Mouse (Mus musculus): Measurements from ENCODE around the gene Tigit. TPM values are rescaled to one million over a fixed set of nuclear protein-coding genes. Genes with fewer than 3 reads are reported as not detected.

Tigit gene
- polyA plus RNA-seq, 1 experiment from 2014 or later: 0.36 TPM

DNA sequence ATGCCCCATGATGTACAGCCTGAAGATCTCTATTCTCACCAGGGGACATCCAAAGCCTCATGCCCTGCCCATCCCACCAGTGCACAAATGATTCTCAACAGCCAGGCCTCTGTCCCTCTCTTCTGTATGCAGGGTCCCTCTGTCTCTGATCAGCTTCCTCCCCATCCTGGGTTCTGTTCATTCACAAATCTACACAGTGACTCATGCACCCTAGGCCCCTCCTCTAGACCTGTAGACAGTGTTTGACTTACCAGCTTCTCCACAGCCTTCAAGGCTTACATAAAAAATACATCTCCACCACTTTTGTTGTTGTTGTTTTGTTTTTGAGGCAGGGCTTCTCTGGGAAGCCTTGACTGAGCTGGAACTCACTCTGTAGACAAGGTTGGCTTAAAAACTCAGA is 915 bp upstream of the Tigit start:
- H3K4me2 ChIP-seq (replicated peaks): no peak overlapping the region
- H3K27me3 ChIP-seq: no peaks in the 10 kb centered on the region
- no peak overlapping the region for H3K27ac ChIP-seq (replicated peaks)
- H3K9ac ChIP-seq: no peak overlapping the region
- no peaks in the 10 kb centered on the region for H3K36me3 ChIP-seq
- H3K4me3 ChIP-seq (replicated peaks): no peak overlapping the region
- no peaks in the 10 kb centered on the region for H3K9me3 ChIP-seq (replicated peaks)
- ATAC-seq (ENCODE audit: insufficient number of reproducible peaks, low FRiP score, low TSS enrichment, low read depth): no peak
- H3K4me1 ChIP-seq: no peaks in the 10 kb centered on the region

DNA sequence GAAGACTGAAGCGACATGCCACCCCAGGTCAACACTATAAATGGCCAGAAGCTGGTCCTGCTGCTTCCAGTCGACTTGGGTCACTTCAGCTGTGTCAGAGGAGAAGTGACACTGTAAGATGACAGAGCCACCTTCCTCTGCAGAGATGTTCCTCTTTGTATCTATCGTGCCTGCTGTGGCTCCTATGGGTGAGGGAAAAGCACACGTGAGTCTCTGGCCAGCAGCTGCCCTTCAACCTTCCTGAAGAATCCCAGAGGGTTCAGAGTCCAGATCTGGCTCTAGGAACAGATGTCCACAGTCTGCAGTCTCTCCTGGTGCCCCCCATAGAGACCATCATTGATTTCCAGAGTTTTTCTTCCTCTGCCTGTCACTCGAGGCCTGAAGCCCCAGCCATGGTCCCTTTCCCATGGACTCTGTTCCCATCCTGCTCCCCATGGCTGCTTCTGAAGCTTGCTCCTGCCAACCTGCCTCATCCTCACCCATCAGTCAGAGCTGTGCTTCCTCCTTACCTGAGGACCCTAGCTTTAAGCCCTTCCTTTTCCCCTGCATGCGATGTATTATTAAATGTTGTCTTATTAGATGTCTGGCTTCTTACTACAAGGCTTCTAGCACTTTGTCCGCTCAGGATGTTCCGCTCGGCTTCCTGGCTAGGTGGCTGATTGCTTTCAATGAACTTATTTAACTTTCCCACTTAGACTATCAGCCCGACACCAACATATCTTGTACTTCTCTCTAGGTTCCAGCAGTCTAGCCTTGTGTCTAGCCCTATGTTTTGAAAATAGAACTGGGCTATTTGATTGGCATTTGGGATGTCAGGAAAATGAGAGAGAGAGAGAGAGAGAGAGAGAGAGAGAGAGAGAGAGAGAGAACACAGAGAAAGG is 1.6 kb downstream of the Tigit start:
- no peaks in the 10 kb centered on the region for H3K4me1 ChIP-seq
- no peak overlapping the region for H3K4me2 ChIP-seq (replicated peaks)
- H3K9ac ChIP-seq: no peak overlapping the region
- no peak for ATAC-seq (ENCODE audit: insufficient number of reproducible peaks, low FRiP score, low TSS enrichment, low read depth)
- 89% methylated on average over 10 of the region's 10 CpGs for WGBS
- H3K27ac ChIP-seq (replicated peaks): no peak overlapping the region
- no peaks in the 10 kb centered on the region for H3K9me3 ChIP-seq (replicated peaks)
- H3K4me3 ChIP-seq (replicated peaks): no peak overlapping the region
- H3K27me3 ChIP-seq: no peaks in the 10 kb centered on the region
- H3K36me3 ChIP-seq: no peaks in the 10 kb centered on the region

DNA sequence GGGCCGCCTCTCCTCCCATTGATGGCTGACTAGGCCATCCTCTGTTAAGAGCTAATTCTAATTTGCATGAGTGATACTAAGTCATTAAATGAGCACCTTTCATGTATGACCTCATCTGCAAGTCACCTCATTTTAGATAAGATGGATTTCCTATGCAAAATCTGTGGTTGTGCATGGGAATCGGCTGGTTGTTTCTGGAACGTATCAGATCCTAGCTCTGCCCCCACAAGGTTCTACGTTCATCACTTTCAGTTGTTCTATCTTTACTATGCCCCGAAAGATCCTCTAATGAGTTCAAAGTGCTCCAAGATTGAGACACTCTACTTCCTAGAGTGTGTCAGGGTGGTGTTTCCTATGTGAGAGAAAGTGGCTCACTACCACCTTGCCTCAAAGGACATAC is 2.4 kb downstream of the Tigit start:
- ATAC-seq (ENCODE audit: insufficient number of reproducible peaks, low FRiP score, low TSS enrichment, low read depth): no peak
- Histone ChIP-seq H3K27me3 (no peaks in the 10 kb centered on the region), H3K9ac (no peak overlapping the region), H3K36me3 (no peaks in the 10 kb centered on the region), H3K27ac (replicated peaks) (no peak overlapping the region), H3K9me3 (replicated peaks) (no peaks in the 10 kb centered on the region), H3K4me2 (replicated peaks) (no peak overlapping the region), H3K4me1 (no peaks in the 10 kb centered on the region), H3K4me3 (replicated peaks) (no peak overlapping the region)
- WGBS: 92% methylated on average over 5 of the region's 5 CpGs

DNA sequence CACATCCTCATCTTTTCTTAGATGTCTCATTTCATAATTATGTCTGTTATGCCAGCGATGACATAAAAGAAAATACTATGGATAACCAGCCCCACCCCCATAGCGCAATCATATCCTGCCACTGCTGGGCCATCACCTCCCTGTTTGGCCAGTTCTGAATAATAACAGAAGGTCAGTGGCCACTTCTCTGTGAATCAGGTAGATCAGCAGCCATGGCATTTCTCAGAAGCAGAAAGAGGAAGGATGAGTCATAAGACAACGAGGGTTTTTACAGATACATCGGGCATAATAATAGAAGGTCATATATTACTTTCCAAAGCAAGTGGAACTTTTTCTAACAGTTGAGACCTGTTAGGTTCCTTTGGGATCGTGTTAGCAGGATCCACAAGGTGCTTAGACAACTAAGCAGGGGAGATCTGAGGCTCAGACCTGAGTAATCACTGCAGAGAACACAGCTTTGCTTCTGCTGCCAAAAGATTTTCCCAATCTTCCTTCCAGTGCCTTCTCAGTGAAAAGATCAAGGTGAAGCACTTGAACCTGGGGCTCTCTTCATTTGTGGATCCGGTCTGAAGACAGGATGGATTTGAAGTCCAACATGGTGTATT is 8.7 kb downstream of the Tigit start:
- Histone ChIP-seq H3K36me3 (no peaks in the 10 kb centered on the region), H3K27ac (replicated peaks) (no peak overlapping the region), H3K9ac (no peak overlapping the region), H3K4me1 (no peaks in the 10 kb centered on the region), H3K27me3 (no peaks in the 10 kb centered on the region), H3K4me2 (replicated peaks) (no peak overlapping the region), H3K4me3 (replicated peaks) (no peak overlapping the region), H3K9me3 (replicated peaks) (no peaks in the 10 kb centered on the region)
- WGBS: 87% methylated on average over 6 of the region's 6 CpGs
- ATAC-seq (ENCODE audit: insufficient number of reproducible peaks, low FRiP score, low TSS enrichment, low read depth): no peak

DNA sequence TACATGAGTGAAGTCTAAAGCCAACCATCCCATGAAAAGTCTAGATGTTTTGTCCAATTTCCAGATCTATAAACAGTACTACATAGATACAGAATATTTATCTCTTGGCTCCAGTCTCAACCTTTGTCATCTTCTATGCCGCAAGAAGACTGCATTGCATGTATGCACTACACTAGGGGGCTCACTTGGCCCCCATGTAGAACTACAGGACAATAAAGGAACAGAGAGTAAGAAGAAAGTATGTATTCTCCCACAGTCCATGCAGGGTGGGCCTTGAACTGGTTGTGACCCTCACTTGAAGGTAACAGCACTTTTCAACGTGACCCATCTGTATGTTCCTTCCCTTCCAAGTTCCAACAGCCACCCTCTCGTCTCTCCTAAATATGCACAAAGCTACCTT is 9.7 kb downstream of the Tigit start:
- Histone ChIP-seq H3K4me2 (replicated peaks) (no peak overlapping the region), H3K4me1 (no peaks in the 10 kb centered on the region), H3K36me3 (no peaks in the 10 kb centered on the region), H3K9me3 (replicated peaks) (no peaks in the 10 kb centered on the region), H3K4me3 (replicated peaks) (no peak overlapping the region), H3K27ac (replicated peaks) (no peak overlapping the region), H3K9ac (no peak overlapping the region), H3K27me3 (no peaks in the 10 kb centered on the region)
- 79% methylated on average over 3 of the region's 3 CpGs for WGBS
- no peak for ATAC-seq (ENCODE audit: insufficient number of reproducible peaks, low FRiP score, low TSS enrichment, low read depth)

DNA sequence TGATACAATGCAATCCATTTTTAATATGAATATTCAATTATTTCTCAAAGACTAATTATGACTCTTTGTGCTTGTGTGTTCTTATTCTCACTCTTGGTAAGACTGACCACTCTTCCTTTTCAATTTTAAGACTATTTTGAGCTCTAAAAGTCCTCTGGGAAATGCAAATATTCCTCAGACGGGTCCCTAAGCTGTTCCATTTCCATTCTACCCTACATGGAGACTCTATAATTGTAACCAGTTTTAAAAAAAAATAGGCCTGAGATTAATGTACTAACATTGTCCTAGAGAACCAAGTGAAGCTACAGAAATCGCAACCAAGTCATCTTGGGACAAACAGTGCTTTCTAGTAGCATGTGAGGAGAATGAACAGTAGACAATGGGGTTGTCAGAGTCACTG is 10.7 kb downstream of the Tigit start:
- H3K9me3 ChIP-seq (replicated peaks): no peaks in the 10 kb centered on the region
- H3K27me3 ChIP-seq: no peaks in the 10 kb centered on the region
- no peak overlapping the region for H3K9ac ChIP-seq
- H3K4me1 ChIP-seq: no peaks in the 10 kb centered on the region
- H3K27ac ChIP-seq (replicated peaks): no peak overlapping the region
- no peaks in the 10 kb centered on the region for H3K36me3 ChIP-seq
- ATAC-seq (ENCODE audit: insufficient number of reproducible peaks, low FRiP score, low TSS enrichment, low read depth): no peak
- no peak overlapping the region for H3K4me3 ChIP-seq (replicated peaks)
- H3K4me2 ChIP-seq (replicated peaks): no peak overlapping the region
- WGBS: 61% methylated on average over 2 of the region's 2 CpGs

DNA sequence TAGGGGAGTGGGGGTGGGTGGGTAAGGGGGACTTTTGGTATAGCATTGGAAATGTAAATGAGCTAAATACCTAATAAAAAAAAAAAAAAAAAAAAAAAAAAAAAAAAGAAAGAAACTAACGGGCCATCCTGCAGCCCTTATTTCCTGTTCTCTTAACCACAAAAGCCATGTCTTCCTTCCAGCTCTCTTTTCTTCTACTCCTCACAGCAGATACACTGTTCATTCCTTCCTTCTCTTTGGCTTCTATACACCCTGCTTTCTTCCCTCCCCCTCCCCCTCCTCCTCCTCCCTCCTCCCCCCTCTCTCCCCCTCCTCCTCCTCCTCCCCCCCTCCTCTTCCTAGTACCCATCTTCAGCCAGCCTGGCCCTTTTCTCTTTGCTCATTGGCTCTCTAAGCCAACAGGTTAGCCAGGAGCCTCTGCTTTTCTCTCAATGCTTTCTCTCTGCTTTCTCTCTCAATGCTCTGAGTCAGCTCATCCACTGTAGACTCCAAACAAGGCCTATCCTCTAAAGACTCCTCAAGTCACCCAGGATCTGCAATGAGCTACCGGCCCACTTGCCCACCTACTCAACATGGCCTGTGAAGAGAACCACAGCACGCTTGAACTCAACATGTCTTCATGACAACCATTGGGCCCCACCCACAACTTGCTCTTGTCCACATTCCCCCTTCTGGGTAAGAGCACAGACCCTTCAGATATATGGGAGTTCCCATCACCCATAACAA is 13.4 kb downstream of the Tigit start:
- no peak for ATAC-seq (ENCODE audit: insufficient number of reproducible peaks, low FRiP score, low TSS enrichment, low read depth)
- Histone ChIP-seq H3K27me3 (no peaks in the 10 kb centered on the region), H3K9me3 (replicated peaks) (no peaks in the 10 kb centered on the region), H3K27ac (replicated peaks) (no peak overlapping the region), H3K4me2 (replicated peaks) (no peak overlapping the region), H3K9ac (no peak overlapping the region), H3K36me3 (no peaks in the 10 kb centered on the region), H3K4me1 (no peaks in the 10 kb centered on the region), H3K4me3 (replicated peaks) (no peak overlapping the region)
- WGBS: 85% methylated on average over 3 of the region's 3 CpGs

DNA sequence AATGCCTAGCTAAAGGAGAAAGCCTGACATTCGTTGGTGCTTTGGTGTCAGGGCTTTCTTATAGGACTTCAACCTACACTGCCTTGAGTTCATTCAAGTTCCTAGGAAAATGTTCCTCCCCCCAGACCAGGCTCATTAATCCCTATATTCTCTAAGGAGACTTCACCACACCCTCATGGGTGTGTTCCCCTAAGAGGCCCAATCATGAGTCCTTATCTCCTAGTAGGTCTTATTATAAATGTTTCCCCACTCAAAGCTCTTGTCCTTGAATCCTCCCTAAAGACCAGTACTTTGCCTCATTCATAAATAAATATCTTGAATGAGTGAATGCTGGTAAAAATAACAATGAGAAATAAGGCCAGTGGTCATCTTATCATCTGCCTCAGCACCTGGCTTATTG is 16.3 kb downstream of the Tigit start:
- 93% methylated on average over 1 of the region's 1 CpGs for WGBS
- Histone ChIP-seq H3K36me3 (no peaks in the 10 kb centered on the region), H3K27me3 (no peaks in the 10 kb centered on the region), H3K4me3 (replicated peaks) (no peak overlapping the region), H3K9ac (no peak overlapping the region), H3K4me2 (replicated peaks) (no peak overlapping the region), H3K27ac (replicated peaks) (no peak overlapping the region), H3K4me1 (no peaks in the 10 kb centered on the region), H3K9me3 (replicated peaks) (no peaks in the 10 kb centered on the region)
- no peak for ATAC-seq (ENCODE audit: insufficient number of reproducible peaks, low FRiP score, low TSS enrichment, low read depth)

DNA sequence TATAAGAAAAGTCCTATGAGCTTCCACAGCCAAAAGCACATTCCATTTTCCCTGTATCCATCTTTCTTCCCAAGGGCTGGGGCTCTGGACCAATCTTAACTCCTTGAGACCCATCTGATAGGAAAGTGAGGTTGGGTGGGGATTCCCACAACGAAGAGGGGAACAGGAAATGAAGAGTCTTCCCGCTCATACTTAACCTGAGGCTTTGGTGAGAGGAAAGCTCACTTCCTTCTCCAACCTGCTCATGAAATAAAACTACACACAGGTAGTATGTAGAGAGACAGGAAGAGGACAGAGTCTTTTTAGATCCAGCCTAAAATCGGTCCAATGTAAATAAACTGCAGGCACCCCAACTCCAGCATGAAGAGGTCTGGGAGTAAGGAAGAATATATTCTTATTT is 17.0 kb downstream of the Tigit start:
- H3K27me3 ChIP-seq: no peaks in the 10 kb centered on the region
- H3K27ac ChIP-seq (replicated peaks): no peak overlapping the region
- WGBS: 85% methylated on average over 3 of the region's 3 CpGs
- no peaks in the 10 kb centered on the region for H3K9me3 ChIP-seq (replicated peaks)
- no peaks in the 10 kb centered on the region for H3K4me1 ChIP-seq
- H3K36me3 ChIP-seq: no peaks in the 10 kb centered on the region
- H3K9ac ChIP-seq: no peak overlapping the region
- H3K4me2 ChIP-seq (replicated peaks): no peak overlapping the region
- no peak for ATAC-seq (ENCODE audit: insufficient number of reproducible peaks, low FRiP score, low TSS enrichment, low read depth)
- H3K4me3 ChIP-seq (replicated peaks): no peak overlapping the region

DNA sequence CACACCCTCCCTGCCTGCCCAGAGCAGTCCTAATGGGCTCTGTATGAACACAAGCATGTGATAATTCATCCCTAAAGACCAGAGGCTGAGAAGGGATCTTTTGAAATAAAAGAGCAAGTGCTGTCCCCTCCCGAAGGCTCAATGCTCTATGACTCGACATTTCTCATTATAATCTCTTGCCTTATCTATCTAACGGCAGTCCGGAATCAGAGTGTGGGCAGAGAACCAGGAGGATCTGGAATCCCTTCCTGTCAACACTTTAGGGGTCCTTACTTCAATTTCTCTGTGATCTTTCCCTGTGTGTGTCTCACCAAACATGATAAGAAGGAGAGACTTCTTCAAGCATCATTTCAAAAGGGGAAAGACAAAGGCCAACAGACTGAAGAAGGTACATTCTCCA is 18.1 kb downstream of the Tigit start:
- no peaks in the 10 kb centered on the region for H3K4me1 ChIP-seq
- no peak overlapping the region for H3K27ac ChIP-seq (replicated peaks)
- H3K4me2 ChIP-seq (replicated peaks): no peak overlapping the region
- ATAC-seq (ENCODE audit: insufficient number of reproducible peaks, low FRiP score, low TSS enrichment, low read depth): no peak
- H3K4me3 ChIP-seq (replicated peaks): no peak overlapping the region
- 79% methylated on average over 4 of the region's 4 CpGs for WGBS
- H3K36me3 ChIP-seq: no peaks in the 10 kb centered on the region
- H3K9ac ChIP-seq: no peak overlapping the region
- no peaks in the 10 kb centered on the region for H3K9me3 ChIP-seq (replicated peaks)
- H3K27me3 ChIP-seq: no peaks in the 10 kb centered on the region

DNA sequence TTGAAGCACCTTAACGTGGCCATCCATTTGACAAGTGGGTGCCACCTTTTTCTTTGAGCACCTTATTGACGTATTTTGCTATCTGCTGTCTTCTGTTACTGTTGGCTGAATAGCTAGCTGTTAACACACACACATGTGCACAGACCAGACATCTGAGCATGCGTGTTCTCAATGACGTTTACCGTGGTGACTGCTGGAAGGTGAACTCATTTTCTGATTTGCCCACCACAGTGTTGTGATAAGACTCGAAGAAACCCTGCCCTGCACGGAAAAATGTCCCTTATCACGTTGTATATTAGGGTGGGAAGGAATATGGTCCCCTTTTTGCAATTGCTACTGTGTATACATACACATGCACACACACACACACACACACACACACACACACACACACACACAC is 22.7 kb downstream of the Tigit start:
- no peaks in the 10 kb centered on the region for H3K27me3 ChIP-seq
- WGBS: 84% methylated on average over 8 of the region's 8 CpGs
- ATAC-seq (ENCODE audit: insufficient number of reproducible peaks, low FRiP score, low TSS enrichment, low read depth): no peak
- no peak overlapping the region for H3K9ac ChIP-seq
- no peaks in the 10 kb centered on the region for H3K36me3 ChIP-seq
- H3K27ac ChIP-seq (replicated peaks): no peak overlapping the region
- H3K9me3 ChIP-seq (replicated peaks): no peaks in the 10 kb centered on the region
- H3K4me3 ChIP-seq (replicated peaks): no peak overlapping the region
- H3K4me2 ChIP-seq (replicated peaks): no peak overlapping the region
- peaks cover 6% of the 10 kb centered on the region; the same call in 1 of the 2 replicates for H3K4me1 ChIP-seq
